Mouse (Mus musculus): ENCODE data around the gene Gnat1. TPM values are rescaled to one million over a fixed set of nuclear protein-coding genes. Genes with fewer than 3 reads are reported as not detected.

The Gnat1 gene
- polyA plus RNA-seq, 1 experiment from 2014 or later = 2.9 TPM

Other genes starting within 250 kb of the Gnat1 start
- 45.7 and 46.1 TPM in 2 replicates for gene Tmem115, start 145.8 kb downstream of the Gnat1 start, polyA plus RNA-seq (2015; fragmentation: Nextera tagmentation; extraction: Ambion mirVana)
- gene Cyb561d2, start 137.5 kb downstream of the Gnat1 start, polyA plus RNA-seq (2015; fragmentation: Nextera tagmentation; extraction: Ambion mirVana) = 46.9 and 53.9 TPM in 2 replicates
- 67.5 and 77.9 TPM in 2 replicates for gene Nprl2, start 137.5 kb downstream of the Gnat1 start, polyA plus RNA-seq (2015; fragmentation: Nextera tagmentation; extraction: Ambion mirVana)
- gene Zmynd10, start 132.4 kb downstream of the Gnat1 start, polyA plus RNA-seq (2015; fragmentation: Nextera tagmentation; extraction: Ambion mirVana) = 1.6 and 2.6 TPM in 2 replicates
- 41.2 and 46.1 TPM in 2 replicates for gene Rassf1, start 128.2 kb downstream of the Gnat1 start, polyA plus RNA-seq (2015; fragmentation: Nextera tagmentation; extraction: Ambion mirVana)
- 112 and 125 TPM in 2 replicates for gene Tusc2, start 116.5 kb downstream of the Gnat1 start, polyA plus RNA-seq (2015; fragmentation: Nextera tagmentation; extraction: Ambion mirVana)
- gene Hyal2, start 111.8 kb downstream of the Gnat1 start, polyA plus RNA-seq (2015; fragmentation: Nextera tagmentation; extraction: Ambion mirVana) = 56.0 and 57.3 TPM in 2 replicates
- gene Hyal1, start 102.8 kb downstream of the Gnat1 start, polyA plus RNA-seq (2015; fragmentation: Nextera tagmentation; extraction: Ambion mirVana) = 8.5 and 11.0 TPM in 2 replicates
- 16.9 and 19.7 TPM in 2 replicates for gene Naa80, start 100.8 kb downstream of the Gnat1 start, polyA plus RNA-seq (2015; fragmentation: Nextera tagmentation; extraction: Ambion mirVana)
- gene Hyal3, start 98.9 kb downstream of the Gnat1 start, polyA plus RNA-seq (2015; fragmentation: Nextera tagmentation; extraction: Ambion mirVana) = 2.0 and 2.2 TPM in 2 replicates
- gene Ifrd2, start 92.1 kb downstream of the Gnat1 start, polyA plus RNA-seq (2015; fragmentation: Nextera tagmentation; extraction: Ambion mirVana) = 14.4 and 25.2 TPM in 2 replicates
- gene Sema3b, start 70.5 kb downstream of the Gnat1 start, polyA plus RNA-seq (2015; fragmentation: Nextera tagmentation; extraction: Ambion mirVana) = 6.6 and 9.7 TPM in 2 replicates
- 262 and 325 TPM in 2 replicates for gene Gnai2, start 44.3 kb downstream of the Gnat1 start, polyA plus RNA-seq (2015; fragmentation: Nextera tagmentation; extraction: Ambion mirVana)
- gene Slc38a3, start 10.2 kb downstream of the Gnat1 start, polyA plus RNA-seq (2015; fragmentation: Nextera tagmentation; extraction: Ambion mirVana) = 35.1 and 35.4 TPM in 2 replicates
- gene Sema3f, start 30.8 kb upstream of the Gnat1 start, polyA plus RNA-seq (2015; fragmentation: Nextera tagmentation; extraction: Ambion mirVana) = 10.2 and 12.5 TPM in 2 replicates
- gene Rbm5, start 91.3 kb upstream of the Gnat1 start, polyA plus RNA-seq (2015; fragmentation: Nextera tagmentation; extraction: Ambion mirVana) = 229 and 230 TPM in 2 replicates
- gene Rbm6, start 193.5 kb upstream of the Gnat1 start, polyA plus RNA-seq (2015; fragmentation: Nextera tagmentation; extraction: Ambion mirVana) = 85.4 and 86.3 TPM in 2 replicates
- gene Mon1a, start 208.4 kb upstream of the Gnat1 start, polyA plus RNA-seq (2015; fragmentation: Nextera tagmentation; extraction: Ambion mirVana) = 23.0 and 23.3 TPM in 2 replicates
- 3.4 and 4.3 TPM in 2 replicates for gene Mst1r, start 227.2 kb upstream of the Gnat1 start, polyA plus RNA-seq (2015; fragmentation: Nextera tagmentation; extraction: Ambion mirVana)
- not detected in 2 replicates for gene Actl11, start 248.8 kb upstream of the Gnat1 start, polyA plus RNA-seq (2015; fragmentation: Nextera tagmentation; extraction: Ambion mirVana)

Data from neural tube, embryonic 15.5 days (tissue).